Mouse (Mus musculus): ENCODE measurements around the gene Adnp. TPM values are rescaled to one million over a fixed set of nuclear protein-coding genes. Genes with fewer than 3 reads are reported as not detected.
"Not testable (repeated sequence)": the region's sequence is repeated elsewhere in the genome, so short reads cannot be mapped to it uniquely, and the experiment has no call there.

Gene Adnp
- polyA plus RNA-seq, 1 experiment from 2014 or later, result 4.1 TPM

DNA sequence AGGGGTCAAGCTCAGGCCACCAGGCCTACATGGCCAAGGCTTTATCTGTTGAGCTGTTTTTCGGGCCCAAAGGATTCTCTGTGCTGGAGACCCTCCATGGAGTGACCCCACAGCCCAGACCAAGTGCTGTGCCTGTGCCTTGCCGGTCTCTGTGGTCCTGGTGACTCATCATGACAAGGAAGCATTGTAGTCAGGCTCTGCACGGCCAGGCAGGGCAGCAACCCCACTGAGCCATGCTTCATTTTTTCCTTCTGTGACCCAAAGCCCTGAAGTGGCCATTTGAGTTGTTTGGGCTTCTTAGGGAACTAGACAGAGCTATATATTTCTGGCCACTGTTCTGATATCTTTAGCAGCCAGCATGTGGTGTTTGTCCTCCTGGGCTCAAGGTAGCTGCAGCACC is 39.1 kb downstream of the Adnp start:
- H3K9ac ChIP-seq (replicated peaks; ENCODE audit: low read depth, low read length), result no peak overlapping the region
- H3K27ac ChIP-seq (ENCODE audit: low read length), result no peak overlapping the region
- whole genome bisulfite sequencing, result 44% methylated on average over 3 of the region's 3 CpGs
- H3K36me3 ChIP-seq (ENCODE audit: control insufficient read depth, insufficient read depth, low read length), result no peaks in the 10 kb centered on the region
- peaks cover 36% of the 10 kb centered on the region for H3K4me1 ChIP-seq (ENCODE audit: control insufficient read depth, insufficient read depth, low read length)
- ATAC-seq (ENCODE audit: insufficient number of reproducible peaks, insufficient read depth, low FRiP score, low read depth), result no peak
- H3K4me2 ChIP-seq (replicated peaks; ENCODE audit: low read depth, low read length), result no peak overlapping the region
- H3K9me3 ChIP-seq (ENCODE audit: control insufficient read depth, low read depth, low read length), result no peaks in the 10 kb centered on the region
- H3K4me3 ChIP-seq (ENCODE audit: low read depth, low read length), result no peak overlapping the region
- no peaks in the 10 kb centered on the region for H3K27me3 ChIP-seq (ENCODE audit: control insufficient read depth, insufficient read depth, low read length)

- Histone ChIP-seq H3K36me3 (ENCODE audit: control insufficient read depth, insufficient read depth, low read length) (no peaks in the 10 kb centered on the region), H3K27me3 (ENCODE audit: control insufficient read depth, insufficient read depth, low read length) (no peaks in the 10 kb centered on the region), H3K4me3 (ENCODE audit: low read depth, low read length) (no peak overlapping the region), H3K27ac (ENCODE audit: low read length) (no peak overlapping the region), H3K4me2 (replicated peaks; ENCODE audit: low read depth, low read length) (0 out of 2 replicates have a peak overlapping the region, but pooled peaks have one; percentile 7), H3K9me3 (ENCODE audit: control insufficient read depth, low read depth, low read length) (no peaks in the 10 kb centered on the region), H3K4me1 (ENCODE audit: control insufficient read depth, insufficient read depth, low read length) (peaks cover 36% of the 10 kb centered on the region), H3K9ac (replicated peaks; ENCODE audit: low read depth, low read length) (no peak overlapping the region)
- ATAC-seq (ENCODE audit: insufficient number of reproducible peaks, insufficient read depth, low FRiP score, low read depth), result no peak
- 36% methylated on average over 21 of the region's 21 CpGs for WGBS
These were observed 40.0 kb downstream of the Adnp start for GRCm38 (mm10) chr2:168166750-168167460.

DNA sequence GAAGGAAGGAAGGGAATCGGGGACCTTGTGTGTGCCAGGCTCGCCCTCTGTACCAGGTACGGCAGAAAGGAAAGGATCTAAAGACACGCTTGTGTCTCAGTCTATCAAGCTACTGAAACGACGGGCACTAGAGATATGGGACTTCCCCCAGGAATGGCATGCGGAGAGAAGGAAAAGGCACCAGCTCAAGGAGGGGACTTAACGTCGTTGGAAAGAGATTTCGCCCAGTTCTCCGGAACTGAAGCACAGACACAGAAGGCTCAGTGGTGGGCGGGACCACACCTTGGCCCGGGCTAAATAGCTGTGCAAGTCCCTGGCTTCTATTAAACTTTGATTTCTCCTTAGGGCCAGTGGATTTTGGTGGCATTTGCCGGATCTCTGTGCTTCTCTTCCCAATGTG is 44.9 kb downstream of the Adnp start:
- no peak for ATAC-seq (ENCODE audit: insufficient number of reproducible peaks, insufficient read depth, low FRiP score, low read depth)
- H3K9me3 ChIP-seq (ENCODE audit: control insufficient read depth, low read depth, low read length), result no peaks in the 10 kb centered on the region
- peaks cover 26% of the 10 kb centered on the region for H3K4me1 ChIP-seq (ENCODE audit: control insufficient read depth, insufficient read depth, low read length)
- no peaks in the 10 kb centered on the region for H3K27me3 ChIP-seq (ENCODE audit: control insufficient read depth, insufficient read depth, low read length)
- H3K4me2 ChIP-seq (replicated peaks; ENCODE audit: low read depth, low read length), result peak overlapping the region; percentile 48
- peak overlapping the region; percentile 19; the same call in 1 of the 2 replicates for H3K4me3 ChIP-seq (ENCODE audit: low read depth, low read length)
- 9% methylated on average over 14 of the region's 14 CpGs for WGBS
- no peaks in the 10 kb centered on the region for H3K36me3 ChIP-seq (ENCODE audit: control insufficient read depth, insufficient read depth, low read length)
- no peak overlapping the region for H3K9ac ChIP-seq (replicated peaks; ENCODE audit: low read depth, low read length)
- H3K27ac ChIP-seq (ENCODE audit: low read length), result no peak overlapping the region

- Histone ChIP-seq H3K4me3 (ENCODE audit: low read depth, low read length) (peak overlapping the region; percentile 19; the same call in 1 of the 2 replicates), H3K36me3 (ENCODE audit: control insufficient read depth, insufficient read depth, low read length) (no peaks in the 10 kb centered on the region), H3K27ac (ENCODE audit: low read length) (0 out of 2 replicates have a peak overlapping the region, but pooled peaks have one; percentile 10), H3K27me3 (ENCODE audit: control insufficient read depth, insufficient read depth, low read length) (no peaks in the 10 kb centered on the region), H3K9me3 (ENCODE audit: control insufficient read depth, low read depth, low read length) (no peaks in the 10 kb centered on the region), H3K4me1 (ENCODE audit: control insufficient read depth, insufficient read depth, low read length) (peaks cover 21% of the 10 kb centered on the region), H3K9ac (replicated peaks; ENCODE audit: low read depth, low read length) (no peak overlapping the region), H3K4me2 (replicated peaks; ENCODE audit: low read depth, low read length) (peak overlapping the region; percentile 48)
- ATAC-seq (ENCODE audit: insufficient number of reproducible peaks, insufficient read depth, low FRiP score, low read depth), result peak; percentile 24; the same call in 1 of the 2 replicates
- WGBS, result 6% methylated on average over 11 of the region's 11 CpGs
These were observed 45.4 kb downstream of the Adnp start for GRCm38 (mm10) chr2:168161514-168161971.

DNA sequence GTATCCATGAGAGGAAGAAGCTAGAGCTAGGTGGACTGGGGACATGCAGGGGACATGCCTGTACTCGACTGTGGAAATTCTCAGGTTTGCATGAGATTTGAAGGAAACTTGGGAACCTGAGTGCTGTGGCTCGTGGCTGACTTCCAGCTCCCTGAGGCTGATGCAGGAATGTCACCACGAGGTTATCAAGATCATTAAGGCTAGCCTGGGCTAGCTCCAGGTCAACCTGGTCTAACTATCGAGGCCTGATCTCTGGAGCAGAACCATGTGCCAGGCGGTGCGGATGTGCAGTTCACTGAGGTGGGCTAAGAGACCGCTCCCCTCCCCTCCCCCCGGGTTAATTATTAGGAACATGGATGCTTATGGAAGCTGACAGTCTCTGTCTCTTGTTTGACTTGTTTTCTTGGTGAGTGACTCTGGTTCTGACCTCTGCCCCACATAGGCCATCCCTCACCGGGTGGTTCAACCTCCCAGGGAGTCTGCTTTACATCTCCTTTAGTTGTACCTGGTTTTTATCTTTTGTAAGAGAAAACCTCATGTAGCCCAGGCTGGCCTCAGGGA is 46.5 kb downstream of the Adnp start:
- H3K4me1 ChIP-seq (ENCODE audit: control insufficient read depth, insufficient read depth, low read length), result peaks cover 20% of the 10 kb centered on the region
- no peaks in the 10 kb centered on the region for H3K36me3 ChIP-seq (ENCODE audit: control insufficient read depth, insufficient read depth, low read length)
- no peak overlapping the region for H3K27ac ChIP-seq (ENCODE audit: low read length)
- H3K9me3 ChIP-seq (ENCODE audit: control insufficient read depth, low read depth, low read length), result no peaks in the 10 kb centered on the region
- no peak overlapping the region for H3K4me3 ChIP-seq (ENCODE audit: low read depth, low read length)
- 78% methylated on average over 9 of the region's 9 CpGs for WGBS
- H3K9ac ChIP-seq (replicated peaks; ENCODE audit: low read depth, low read length), result no peak overlapping the region
- ATAC-seq (ENCODE audit: insufficient number of reproducible peaks, insufficient read depth, low FRiP score, low read depth), result no peak
- no peak overlapping the region for H3K4me2 ChIP-seq (replicated peaks; ENCODE audit: low read depth, low read length)
- no peaks in the 10 kb centered on the region for H3K27me3 ChIP-seq (ENCODE audit: control insufficient read depth, insufficient read depth, low read length)

DNA sequence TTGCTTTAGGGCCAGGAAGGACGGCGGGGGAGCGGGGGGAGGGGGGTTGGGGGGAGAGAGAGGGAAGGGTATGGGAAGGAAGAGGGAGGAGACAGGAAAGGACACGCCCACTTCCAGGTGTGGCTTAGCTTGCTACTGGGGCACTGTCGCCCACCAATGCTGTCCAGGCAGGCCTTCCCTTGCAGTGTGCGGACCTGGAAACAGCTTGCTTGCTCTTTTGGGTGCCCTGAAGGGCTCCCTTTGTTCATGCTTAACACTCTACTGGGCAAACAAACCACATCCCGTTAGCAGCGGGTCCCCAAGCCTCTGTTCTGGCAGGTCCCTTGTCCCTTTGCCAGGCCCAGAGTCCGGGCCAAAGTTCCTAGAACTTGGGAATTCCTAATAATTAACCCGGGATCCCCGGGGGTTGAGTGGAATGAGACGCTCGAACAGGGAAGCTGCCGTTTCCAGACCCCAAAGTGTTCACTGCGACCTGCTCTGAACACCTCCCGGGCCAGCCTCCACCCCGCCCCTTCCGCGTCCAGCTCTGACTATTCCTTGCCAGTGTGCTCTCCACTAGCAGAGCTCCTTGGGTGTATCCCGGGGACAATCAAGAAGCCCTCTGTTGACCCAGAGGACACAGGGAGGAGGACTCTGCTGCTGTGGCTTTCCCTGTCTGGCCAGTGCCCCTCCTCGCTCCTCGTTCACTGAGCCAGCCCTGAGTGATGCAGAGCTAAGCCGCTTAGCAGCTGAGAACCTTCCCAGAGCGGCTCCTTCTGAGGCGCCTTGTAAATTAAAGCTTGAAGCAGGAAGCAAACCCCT is 47.8 kb downstream of the Adnp start:
- WGBS, result 6% methylated on average over 24 of the region's 25 CpGs
- H3K4me3 ChIP-seq (ENCODE audit: low read depth, low read length), result peak overlapping the region; percentile 22
- 0 out of 2 replicates have a peak, but pooled peaks have one; percentile 24 for ATAC-seq (ENCODE audit: insufficient number of reproducible peaks, insufficient read depth, low FRiP score, low read depth)
- H3K9ac ChIP-seq (replicated peaks; ENCODE audit: low read depth, low read length), result 0 out of 2 replicates have a peak overlapping the region, but pooled peaks have one; percentile 21
- no peaks in the 10 kb centered on the region for H3K9me3 ChIP-seq (ENCODE audit: control insufficient read depth, low read depth, low read length)
- H3K4me1 ChIP-seq (ENCODE audit: control insufficient read depth, insufficient read depth, low read length), result peaks cover 31% of the 10 kb centered on the region
- H3K36me3 ChIP-seq (ENCODE audit: control insufficient read depth, insufficient read depth, low read length), result no peaks in the 10 kb centered on the region
- H3K27ac ChIP-seq (ENCODE audit: low read length), result peak overlapping the region; percentile 48
- H3K27me3 ChIP-seq (ENCODE audit: control insufficient read depth, insufficient read depth, low read length), result no peaks in the 10 kb centered on the region
- peak overlapping the region; percentile 60 for H3K4me2 ChIP-seq (replicated peaks; ENCODE audit: low read depth, low read length)

DNA sequence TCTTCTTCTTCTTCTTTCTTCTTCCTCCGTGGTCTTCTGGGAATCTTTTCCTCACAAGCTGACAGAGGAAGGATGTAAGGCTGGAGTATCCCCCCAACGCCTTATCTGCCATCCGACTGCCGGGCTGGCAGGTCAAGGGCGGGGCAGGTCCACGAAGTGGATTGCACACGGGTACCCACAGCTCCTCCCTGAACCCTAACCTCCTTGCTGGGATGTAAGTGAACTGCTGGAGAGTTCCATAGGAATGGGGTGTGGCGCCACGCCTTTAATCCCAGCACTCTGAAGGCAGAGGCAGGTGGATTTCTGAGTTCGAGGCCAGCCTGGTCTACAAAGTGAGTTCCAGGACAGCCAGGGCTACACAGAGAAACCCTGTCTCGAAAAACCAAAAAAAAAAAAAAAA is 48.9 kb downstream of the Adnp start:
- peaks cover 32% of the 10 kb centered on the region for H3K4me1 ChIP-seq (ENCODE audit: control insufficient read depth, insufficient read depth, low read length)
- not testable (repeated sequence) for H3K27ac ChIP-seq (ENCODE audit: low read length); H3K4me3 ChIP-seq (ENCODE audit: low read depth, low read length); H3K36me3 ChIP-seq (ENCODE audit: control insufficient read depth, insufficient read depth, low read length); ATAC-seq (ENCODE audit: insufficient number of reproducible peaks, insufficient read depth, low FRiP score, low read depth); H3K27me3 ChIP-seq (ENCODE audit: control insufficient read depth, insufficient read depth, low read length); H3K9ac ChIP-seq (replicated peaks; ENCODE audit: low read depth, low read length); H3K9me3 ChIP-seq (ENCODE audit: control insufficient read depth, low read depth, low read length); H3K4me2 ChIP-seq (replicated peaks; ENCODE audit: low read depth, low read length)
- WGBS, result 57% methylated on average over 9 of the region's 11 CpGs

GRCm38 (mm10) chr2:168156361-168156760 is 50.6 kb downstream of the Adnp start:
- no peak overlapping the region for H3K27ac ChIP-seq (ENCODE audit: low read length)
- H3K9me3 ChIP-seq (ENCODE audit: control insufficient read depth, low read depth, low read length), result no peaks in the 10 kb centered on the region
- WGBS, result 63% methylated on average over 14 of the region's 14 CpGs
- no peak overlapping the region for H3K4me3 ChIP-seq (ENCODE audit: low read depth, low read length)
- H3K36me3 ChIP-seq (ENCODE audit: control insufficient read depth, insufficient read depth, low read length), result no peaks in the 10 kb centered on the region
- H3K27me3 ChIP-seq (ENCODE audit: control insufficient read depth, insufficient read depth, low read length), result no peaks in the 10 kb centered on the region
- no peak overlapping the region for H3K4me2 ChIP-seq (replicated peaks; ENCODE audit: low read depth, low read length)
- H3K9ac ChIP-seq (replicated peaks; ENCODE audit: low read depth, low read length), result no peak overlapping the region
- peaks cover 27% of the 10 kb centered on the region for H3K4me1 ChIP-seq (ENCODE audit: control insufficient read depth, insufficient read depth, low read length)
- ATAC-seq (ENCODE audit: insufficient number of reproducible peaks, insufficient read depth, low FRiP score, low read depth), result no peak
